Mouse (Mus musculus): Measurements from ENCODE around the gene Map3k12.

- TF ChIP-seq CTCF (IDR thresholded peaks at IDR 0.05; ENCODE audit: borderline replicate concordance, control insufficient read depth, extremely low read depth, insufficient read depth, low read length, poor library complexity) = no peak
- no peak for TF ChIP-seq POLR2A (IDR thresholded peaks at IDR 0.05; ENCODE audit: control insufficient read depth, extremely low read depth, insufficient read depth, low read length, poor library complexity)
These were observed 16.4 kb downstream of the Map3k12 start for GRCm38 (mm10) chr15:102500479-102500878.

Data from thymus, adult 2 months (tissue).